Mouse (Mus musculus) C2C12 (cell line): Measurements from ENCODE around the gene St3gal2.
"Not testable (repeated sequence)": the region's sequence is repeated elsewhere in the genome, so short reads cannot be mapped to it uniquely, and the experiment has no call there.

ENCODE experiments used
- CEBPB ChIP-seq: IDR thresholded peaks from one replicate; pipeline ENCODE4 v1.6.1; 2011; ENCODE audit warnings: low read depth, mild to moderate bottlenecking, control low read depth, moderate library complexity
- CTCF ChIP-seq: IDR thresholded peaks from one replicate; pipeline ENCODE4 v1.5.1; 2011; ENCODE audit not compliant: control insufficient read depth, insufficient read depth, insufficient read length
- MAX ChIP-seq: IDR thresholded peaks from one replicate; pipeline ENCODE4 v1.6.1; 2011; ENCODE audit warnings: mild to moderate bottlenecking, control low read depth
- MYOG ChIP-seq: IDR thresholded peaks from one replicate; pipeline ENCODE4 v1.6.1; 2011; ENCODE audit not compliant: control insufficient read depth, insufficient read length; ENCODE audit errors: extremely low read depth
- USF1 ChIP-seq: IDR thresholded peaks from one replicate; pipeline ENCODE4 v1.6.1; 2011; ENCODE audit warnings: low read depth, mild to moderate bottlenecking, control low read depth, moderate library complexity

GRCm38 (mm10) chr8:110958553-110958952, 38.8 kb downstream of the St3gal2 start:
- TF ChIP-seq CTCF, CEBPB, MYOG, MAX, USF1: not testable (repeated sequence)
